Mouse (Mus musculus): ENCODE measurements around the gene Zbtb7a. TPM values are rescaled to one million over a fixed set of nuclear protein-coding genes. Genes with fewer than 3 reads are reported as not detected.

Zbtb7a gene
- total RNA-seq, 2 experiments from 2014 or later, result 37.9 to 39.5 TPM

GRCm38 (mm10) chr10:81182336-81183333 lies 47.6 kb downstream of the Zbtb7a start, which contains the start of gene Dapk3:
Gene Dapk3, plus strand, starts transcription at chr10:81183005.
- intact Hi-C loops (cut with DNase I), result no loop called here
- DNase-seq, result peak; percentile 90 to 96

GRCm38 (mm10) chr10:81183805-81184204 lies 48.8 kb downstream of the Zbtb7a start, which contains the start of gene 4930442H23Rik:
Gene 4930442H23Rik, minus strand, starts transcription at chr10:81183849.
- intact Hi-C loops (cut with DNase I), result no loop called here
- DNase-seq, result no peak

GRCm38 (mm10) chr10:81184765-81185164 lies 49.7 kb downstream of the Zbtb7a start:
- no peak for DNase-seq
- intact Hi-C loops (cut with DNase I), result no loop called here

GRCm38 (mm10) chr10:81187161-81187560 lies 52.1 kb downstream of the Zbtb7a start:
- intact Hi-C loops (cut with DNase I), result no loop called here
- no peak for DNase-seq

GRCm38 (mm10) chr10:81189821-81190220 lies 54.8 kb downstream of the Zbtb7a start:
- intact Hi-C loops (cut with DNase I), result loop anchor here (10.0 kb wide), 1 partner anchor 255 kb away; no protein-coding TSS in a partner anchor
- DNase-seq, result no peak

- intact Hi-C loops (cut with DNase I), result loop anchor here (10.0 kb wide), 1 partner anchor 254 kb away; no protein-coding TSS in a partner anchor
- no peak for DNase-seq
These were observed 55.4 kb downstream of the Zbtb7a start for GRCm38 (mm10) chr10:81190236-81190911.

GRCm38 (mm10) chr10:81190912-81191321 lies 55.9 kb downstream of the Zbtb7a start:
- DNase-seq, result no peak
- intact Hi-C loops (cut with DNase I), result loop anchor here (10.0 kb wide), 1 partner anchor 254 kb away; no protein-coding TSS in a partner anchor

- peak in 1 of 2 experiments; percentile 28 for DNase-seq
- intact Hi-C loops (cut with DNase I), result loop anchor here (10.0 kb wide), 1 partner anchor 253 kb away; no protein-coding TSS in a partner anchor
These were observed 56.4 kb downstream of the Zbtb7a start for GRCm38 (mm10) chr10:81191342-81191982.

GRCm38 (mm10) chr10:81192270-81192967 lies 57.4 kb downstream of the Zbtb7a start:
- DNase-seq, result peak; percentile 82 to 91
- intact Hi-C loops (cut with DNase I), result loop anchor here (10.0 kb wide), 1 partner anchor 252 kb away; no protein-coding TSS in a partner anchor

GRCm38 (mm10) chr10:81192968-81193501 lies 58.0 kb downstream of the Zbtb7a start:
- intact Hi-C loops (cut with DNase I), result loop anchor here (10.0 kb wide), 1 partner anchor 252 kb away; no protein-coding TSS in a partner anchor
- peak; percentile 41 to 54 for DNase-seq

GRCm38 (mm10) chr10:81193991-81194774 lies 59.2 kb downstream of the Zbtb7a start:
- peak; percentile 68 to 70 for DNase-seq
- intact Hi-C loops (cut with DNase I), result loop anchor here (10.0 kb wide), 1 partner anchor 251 kb away; no protein-coding TSS in a partner anchor

GRCm38 (mm10) chr10:81195300-81195699 lies 60.3 kb downstream of the Zbtb7a start:
- intact Hi-C loops (cut with DNase I), result loop anchor here (10.0 kb wide), 1 partner anchor 250 kb away; no protein-coding TSS in a partner anchor

GRCm38 (mm10) chr10:81196470-81197065 lies 61.5 kb downstream of the Zbtb7a start:
- intact Hi-C loops (cut with DNase I), result loop anchor here (10.0 kb wide), 1 partner anchor 248 kb away; no protein-coding TSS in a partner anchor
- DNase-seq, result peak in 1 of 2 experiments; percentile 35

More at GRCm38 (mm10) chr10:81195300-81195699, 60.3 kb downstream of the Zbtb7a start:
- DNase-seq, result no peak

- peak in 1 of 2 experiments; percentile 38 for DNase-seq
- intact Hi-C loops (cut with DNase I), result loop anchor here (10.0 kb wide), 1 partner anchor 247 kb away; no protein-coding TSS in a partner anchor
These were observed 62.3 kb downstream of the Zbtb7a start for GRCm38 (mm10) chr10:81197305-81197704.

GRCm38 (mm10) chr10:81198230-81198629 lies 63.2 kb downstream of the Zbtb7a start:
- intact Hi-C loops (cut with DNase I), result loop anchor here (1.0 to 10.0 kb wide), 2 partner anchors 19 to 247 kb away; no protein-coding TSS in a partner anchor
- DNase-seq, result peak; percentile 70 to 72

GRCm38 (mm10) chr10:81198990-81199389 lies 64.0 kb downstream of the Zbtb7a start:
- peak in 1 of 2 experiments; percentile 18 for DNase-seq
- intact Hi-C loops (cut with DNase I), result loop anchor here (1.0 to 10.0 kb wide), 2 partner anchors 18 to 246 kb away; no protein-coding TSS in a partner anchor

GRCm38 (mm10) chr10:81200141-81200540 lies 65.1 kb downstream of the Zbtb7a start:
- intact Hi-C loops (cut with DNase I), result no loop called here
- peak in 1 of 2 experiments; percentile 29 for DNase-seq

All from heart, postnatal 36 days (tissue).